Mouse (Mus musculus) kidney, postnatal 10 days (tissue): Measurements from ENCODE around the gene Smim8.
"Not testable (repeated sequence)": the region's sequence is repeated elsewhere in the genome, so short reads cannot be mapped to it uniquely, and the experiment has no call there.

ENCODE experiments used
- DNase-seq: peaks from one replicate; pipeline ENCODE4 v3.0.0; 2021; ENCODE audit warnings: mixed read lengths

Gene Smim8

DNA sequence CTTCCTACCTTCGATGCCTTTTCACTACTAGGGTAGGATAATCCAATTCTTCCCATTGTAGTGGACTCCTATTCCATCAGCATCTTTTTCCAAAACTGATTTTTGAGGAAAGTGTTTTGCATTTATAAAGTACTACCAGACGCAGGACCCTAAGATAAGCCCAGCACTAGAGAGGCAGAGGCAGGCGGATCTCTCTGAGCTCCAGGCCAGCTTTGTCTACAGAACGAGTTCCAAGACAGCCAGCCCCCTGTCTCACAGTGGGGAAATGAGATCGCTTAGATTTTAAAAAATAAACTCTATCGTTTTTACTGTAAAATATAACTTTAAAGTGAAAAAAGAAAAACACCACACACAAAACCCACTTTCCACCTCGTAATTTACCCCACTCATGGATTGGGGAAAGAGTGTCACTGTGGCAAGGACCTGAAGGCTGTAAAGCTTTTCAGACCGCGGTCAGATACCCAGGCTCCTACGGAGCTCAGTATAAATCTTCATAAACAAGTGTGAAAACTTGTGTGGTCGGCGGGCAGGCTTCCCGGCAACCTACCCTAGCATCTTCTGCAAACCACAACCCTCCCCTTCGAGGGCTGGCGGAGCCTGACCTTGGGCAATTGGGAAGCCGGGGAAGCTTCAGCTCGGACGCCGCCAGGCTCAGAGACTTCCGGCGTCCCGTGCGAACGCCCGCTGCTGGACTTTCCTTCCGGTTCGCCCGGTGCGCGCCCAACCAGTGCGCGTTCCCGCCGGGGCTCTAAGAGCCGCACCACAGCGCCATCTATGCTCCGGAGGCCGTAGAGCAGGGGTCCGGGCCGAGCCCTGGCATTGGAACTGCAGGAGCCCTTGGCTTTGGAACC is at the start of gene Smim8:
TSS of gene Smim8 (minus strand) at position 747 of the 851 bp plus-strand sequence.
- peak; percentile 96 for DNase-seq

DNA sequence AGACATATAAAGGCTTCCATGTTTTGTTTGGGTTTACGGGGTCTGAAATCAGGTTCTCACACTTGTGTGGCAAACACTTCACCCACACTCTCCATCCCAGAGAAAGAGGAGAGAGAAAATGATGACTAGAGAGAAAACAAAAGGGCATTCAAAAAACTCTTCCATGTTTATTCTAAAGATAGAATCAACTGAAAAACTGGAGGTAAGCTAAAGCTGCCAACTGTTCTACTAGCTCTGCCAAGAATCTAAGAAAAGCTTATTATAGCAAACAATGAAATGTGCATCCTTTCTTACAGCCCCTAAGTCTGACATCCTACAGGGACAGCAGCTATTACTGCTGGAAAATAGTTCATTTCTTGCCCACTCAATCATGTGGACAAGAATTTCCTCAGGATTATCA is 45.7 kb upstream of the Smim8 start:
- DNase-seq: no peak

DNA sequence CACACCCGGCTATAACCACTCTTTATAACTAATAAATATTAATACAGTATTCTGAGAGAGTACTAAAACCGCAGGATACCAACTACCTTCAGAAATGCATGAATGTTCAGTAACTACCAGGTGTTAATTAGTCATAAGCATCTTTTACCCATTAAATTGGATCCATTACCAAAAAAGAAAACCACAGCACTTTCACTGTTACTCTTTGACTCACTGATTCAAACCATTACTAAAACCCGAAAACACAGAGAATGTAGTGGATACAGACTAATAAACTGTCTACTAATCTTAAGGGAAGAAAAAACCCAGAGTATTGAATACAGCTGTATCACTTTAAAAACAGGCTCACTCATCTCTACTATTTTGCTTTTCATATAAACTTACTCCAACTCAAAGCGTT is 41.7 kb upstream of the Smim8 start:
- DNase-seq: no peak

DNA sequence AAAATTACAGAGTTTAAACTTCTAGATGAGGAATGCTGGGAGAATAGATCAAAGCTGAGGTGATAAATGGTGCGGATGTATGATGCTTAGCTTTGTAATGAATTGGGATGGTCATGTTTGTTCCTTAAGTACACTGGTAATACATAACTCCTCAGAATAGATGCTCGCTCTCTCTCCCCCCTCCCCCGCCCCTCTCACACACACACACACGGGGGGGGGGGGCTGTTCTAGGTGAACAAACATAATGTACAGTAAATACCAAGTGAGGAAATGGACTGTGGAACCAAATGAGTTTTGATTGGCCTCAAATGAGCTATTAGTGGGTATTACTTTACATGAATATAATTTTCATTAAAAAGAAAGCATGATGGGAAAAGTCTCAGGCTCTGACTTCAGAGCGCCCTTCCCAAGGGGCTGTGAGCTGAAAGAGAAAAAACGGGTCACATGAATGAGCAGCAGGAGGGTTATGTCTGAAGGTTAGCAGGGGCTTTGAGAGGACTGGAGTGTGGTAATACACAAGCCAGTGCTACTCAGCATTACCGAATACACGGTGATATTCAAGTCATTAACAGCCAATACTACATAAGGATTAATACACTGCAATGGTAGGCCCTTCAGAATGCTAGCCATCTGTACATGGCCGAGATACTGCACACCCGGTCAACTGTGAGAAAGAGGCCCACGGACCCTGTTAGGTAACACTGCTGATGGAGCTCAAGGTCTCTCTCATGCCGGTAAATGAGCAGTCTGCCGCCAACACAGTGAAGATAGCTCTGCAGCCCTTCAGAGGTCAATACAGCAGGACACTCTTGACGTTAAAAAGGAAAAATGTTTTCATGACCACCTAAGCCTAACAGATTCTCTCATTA is 23.2 kb upstream of the Smim8 start:
- no peak for DNase-seq

DNA sequence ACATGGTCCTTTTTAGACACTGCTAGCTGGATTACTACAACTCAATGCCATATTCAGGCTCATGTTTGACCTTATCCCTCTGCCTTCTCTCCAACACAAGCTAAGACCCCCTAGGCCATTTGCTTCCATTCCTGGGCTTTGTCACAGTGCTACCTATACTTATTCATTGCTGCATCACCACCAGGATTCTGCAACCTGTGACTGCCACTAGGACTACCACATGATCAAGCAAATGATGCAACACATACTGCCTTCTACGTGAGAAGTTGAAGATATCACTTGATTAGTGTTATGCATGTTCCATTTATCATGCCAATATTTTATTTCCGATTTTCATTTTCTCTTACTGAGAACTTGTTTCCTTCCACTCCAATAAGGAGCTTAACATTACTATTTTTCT is 19.8 kb upstream of the Smim8 start:
- DNase-seq: no peak

- DNase-seq: no peak
These were observed 19.2 kb upstream of the Smim8 start for GRCm38 (mm10) chr4:34797294-34797983.

GRCm38 (mm10) chr4:34796294-34796693 is 18.1 kb upstream of the Smim8 start:
- DNase-seq: no peak

GRCm38 (mm10) chr4:34786476-34786875 is 8.3 kb upstream of the Smim8 start:
- peak; percentile 16 for DNase-seq

GRCm38 (mm10) chr4:34785646-34786045 is 7.4 kb upstream of the Smim8 start:
- DNase-seq: no peak

DNA sequence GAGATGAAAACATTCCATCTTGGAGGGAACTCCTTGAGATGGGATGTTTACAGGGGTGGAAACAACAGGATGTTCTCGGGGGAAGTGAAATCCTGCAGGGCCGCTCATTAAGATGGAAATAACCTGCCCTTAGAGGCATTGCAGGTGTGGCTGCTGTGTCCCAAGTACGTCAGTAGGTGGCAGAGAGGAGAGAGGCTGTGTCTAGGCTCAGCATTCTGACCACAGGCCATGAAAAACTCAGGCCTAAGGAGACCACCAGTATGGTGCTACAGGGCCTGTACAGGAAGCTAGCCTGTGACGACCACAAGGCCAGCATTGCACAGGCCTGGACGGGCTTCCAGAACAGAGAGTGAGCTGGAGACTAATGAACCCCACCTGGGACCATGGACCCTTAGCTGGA is 6.6 kb upstream of the Smim8 start:
- DNase-seq: peak; percentile 18

- DNase-seq: peak; percentile 44
These were observed 4.5 kb upstream of the Smim8 start for GRCm38 (mm10) chr4:34782730-34783129.

DNA sequence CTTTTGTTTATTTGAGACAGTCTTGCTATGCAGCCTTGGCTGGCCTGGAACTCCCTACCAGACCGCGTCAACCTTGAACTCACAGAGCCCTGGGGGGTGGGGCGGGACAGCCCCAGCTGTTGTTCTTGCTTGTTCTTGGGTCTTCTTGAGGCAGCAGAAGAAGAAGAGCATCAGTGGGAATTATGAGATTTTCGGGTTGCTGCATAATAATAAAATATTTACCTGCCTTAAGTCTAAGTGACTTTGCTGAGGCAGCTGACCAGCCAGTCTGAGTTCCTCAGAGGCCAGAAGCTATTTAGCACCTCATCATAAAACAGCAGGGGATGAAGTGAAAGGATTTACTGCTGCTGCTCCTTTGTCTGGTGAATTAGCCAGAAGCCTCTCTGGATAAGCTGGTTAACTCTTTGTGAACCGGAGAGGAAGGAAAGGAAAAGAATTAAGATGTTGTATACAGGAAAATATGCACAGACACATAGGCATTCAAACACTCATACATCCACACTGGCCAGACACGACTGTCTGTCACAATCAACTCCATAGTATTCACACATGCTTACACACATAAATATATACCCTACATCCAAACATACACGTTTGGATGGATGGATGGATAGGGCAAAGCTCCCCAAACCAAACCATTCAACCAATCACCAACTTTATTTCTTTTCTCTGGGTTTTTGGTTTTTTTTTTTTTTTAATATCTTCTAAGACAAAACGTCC is 6.4 kb downstream of the Smim8 start:
- peak; percentile 20 for DNase-seq

DNA sequence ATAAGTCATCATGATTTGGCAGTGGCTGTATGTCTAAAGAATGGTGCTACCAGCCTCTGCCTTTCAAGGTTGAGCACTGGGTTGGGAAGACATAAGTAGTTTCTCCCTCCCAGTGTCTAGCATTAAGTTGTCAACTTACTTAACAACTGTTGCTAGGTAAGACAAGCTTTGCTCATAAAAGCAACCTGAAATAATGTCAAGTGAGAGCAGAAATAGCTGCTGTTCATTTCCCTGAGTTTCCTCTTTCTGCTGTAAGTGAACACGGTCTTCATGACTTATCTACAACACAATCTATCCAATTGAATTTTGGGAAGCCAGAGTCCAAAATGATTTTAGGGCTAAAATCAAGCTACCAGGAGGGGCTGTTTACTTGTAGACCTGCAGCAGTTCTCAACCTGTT is 22.1 kb downstream of the Smim8 start, which contains the start of gene Gm136:
TSS of gene Gm136 (minus strand) at position 101 of the 400 bp plus-strand sequence.
- DNase-seq: no peak

GRCm38 (mm10) chr4:34749236-34749635 is 29.0 kb downstream of the Smim8 start:
- peak; percentile 55 for DNase-seq

DNA sequence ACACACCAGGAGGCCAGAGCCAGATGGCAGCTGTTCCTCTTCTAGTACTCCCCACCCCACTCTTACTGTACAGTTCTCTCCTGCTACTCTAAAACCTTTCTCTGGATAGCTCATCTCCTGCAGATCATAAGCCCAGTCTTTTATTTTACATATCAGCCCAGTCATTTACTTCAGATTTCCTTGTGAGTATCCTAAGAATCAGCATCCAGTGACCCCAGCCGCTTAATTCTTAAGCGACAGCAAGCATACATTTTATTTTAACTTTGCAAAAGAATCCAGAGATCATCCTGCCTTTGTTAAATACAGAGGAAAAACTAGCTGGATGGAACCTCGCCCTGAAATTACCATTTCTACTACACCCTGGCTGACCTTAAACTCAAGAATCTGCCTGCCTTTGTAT is 43.8 kb downstream of the Smim8 start:
- DNase-seq: no peak

DNA sequence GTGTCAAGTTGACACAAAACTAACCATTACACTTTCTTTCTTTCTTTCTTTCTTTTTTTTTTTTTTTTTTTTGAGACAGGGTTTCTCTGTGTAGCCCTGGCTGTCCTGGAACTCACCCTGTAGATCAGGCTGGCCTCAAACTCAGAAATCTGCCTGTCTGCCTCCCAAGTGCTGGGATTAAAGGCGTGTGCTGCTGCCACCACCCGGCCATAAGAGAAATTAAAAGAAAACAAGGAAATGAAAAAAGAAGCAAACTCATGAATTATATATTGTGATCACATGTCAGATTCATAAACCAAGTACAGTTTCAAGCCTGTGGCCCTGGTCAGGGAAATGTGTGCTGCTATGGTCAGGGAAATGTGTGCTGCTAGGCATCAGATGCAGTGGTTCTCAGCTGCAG is 44.8 kb downstream of the Smim8 start:
- DNase-seq: not testable (repeated sequence)

GRCm38 (mm10) chr4:34729851-34730341 is 48.3 kb downstream of the Smim8 start, which contains the start of gene Cfap206:
Gene Cfap206 (minus strand): TSS chr4:34730206.
- DNase-seq: peak; percentile 89

DNA sequence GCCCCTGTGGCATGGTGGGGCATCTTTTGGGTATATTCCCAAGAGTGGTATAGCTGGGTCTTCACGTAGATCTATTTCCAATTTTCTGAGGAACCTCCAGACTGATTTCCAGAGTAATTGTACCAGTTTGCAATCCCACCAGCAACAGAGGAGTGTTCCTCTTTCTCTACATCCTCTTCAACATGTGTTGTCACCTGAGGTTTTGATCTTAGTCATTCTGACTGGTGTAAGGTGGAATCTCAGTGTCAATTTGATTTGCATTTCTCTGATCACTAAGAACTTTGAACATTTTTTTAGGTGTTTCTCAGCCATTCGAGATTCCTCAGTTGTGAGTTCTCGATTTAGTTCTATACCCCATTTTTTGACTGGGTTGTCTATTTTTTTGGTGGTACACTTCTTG is 52.5 kb downstream of the Smim8 start:
- DNase-seq: not testable (repeated sequence)

- DNase-seq: no peak
These were observed 53.9 kb downstream of the Smim8 start for GRCm38 (mm10) chr4:34724306-34724705.

DNA sequence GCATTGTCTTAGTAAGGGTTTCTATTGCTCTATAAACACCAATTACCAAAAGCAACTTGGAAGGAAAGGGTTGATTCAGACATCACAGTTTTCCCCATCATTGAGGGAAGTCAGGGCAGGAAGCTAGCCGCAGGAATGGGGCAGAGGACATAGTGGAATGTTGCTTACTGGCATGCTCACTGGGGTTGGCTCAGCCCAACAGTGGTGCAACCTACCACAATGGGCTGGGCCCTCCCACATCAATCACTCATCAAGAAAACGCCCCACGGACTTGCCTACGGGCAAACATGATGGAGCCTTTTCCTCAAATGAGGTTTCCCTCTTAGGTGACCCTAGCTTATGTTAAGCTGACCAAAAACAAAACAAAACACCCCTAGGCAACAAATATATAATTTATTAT is 55.0 kb downstream of the Smim8 start:
- DNase-seq: no peak

DNA sequence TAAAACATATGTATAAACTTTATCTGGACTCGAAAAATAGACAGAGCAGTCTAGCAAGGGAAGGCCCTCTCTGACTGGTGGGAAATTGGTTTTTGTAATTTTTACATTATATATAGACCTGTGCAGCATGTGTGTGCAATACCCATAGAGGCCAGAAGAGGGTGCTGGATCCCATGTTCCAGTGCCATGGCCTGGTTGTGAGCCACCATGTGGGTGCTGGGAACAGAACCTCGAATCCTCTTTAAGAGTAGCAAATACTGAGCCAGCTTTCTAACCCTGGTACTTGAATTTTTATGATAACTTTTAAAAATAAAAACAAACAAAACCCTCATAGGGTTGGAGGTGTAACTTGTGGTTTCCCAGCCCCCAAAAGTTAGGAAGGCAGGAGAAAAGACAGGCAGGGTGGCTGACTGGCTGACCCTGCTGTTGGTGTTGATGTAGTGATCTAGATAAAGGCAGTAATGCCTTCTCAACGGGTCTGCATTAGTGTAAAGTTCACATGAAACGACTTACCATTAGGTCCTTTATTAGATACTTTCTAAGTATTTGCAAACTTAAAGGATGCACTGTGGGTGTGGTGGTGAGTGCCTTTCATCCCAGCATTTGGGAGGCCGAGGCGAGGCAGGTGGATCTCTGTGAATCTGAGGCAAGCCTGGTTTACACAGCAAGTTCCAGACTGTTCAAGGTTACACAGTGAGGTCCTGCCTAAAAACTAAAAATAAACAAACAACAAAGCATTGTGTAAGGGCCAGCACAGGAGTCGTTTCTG is 57.9 kb downstream of the Smim8 start:
- no peak for DNase-seq
